Mouse (Mus musculus): ENCODE data around the gene Dand5.
A peak's percentile ranks its signal among the peaks of the same experiment; 100 is the strongest.

Dand5 gene

DNA sequence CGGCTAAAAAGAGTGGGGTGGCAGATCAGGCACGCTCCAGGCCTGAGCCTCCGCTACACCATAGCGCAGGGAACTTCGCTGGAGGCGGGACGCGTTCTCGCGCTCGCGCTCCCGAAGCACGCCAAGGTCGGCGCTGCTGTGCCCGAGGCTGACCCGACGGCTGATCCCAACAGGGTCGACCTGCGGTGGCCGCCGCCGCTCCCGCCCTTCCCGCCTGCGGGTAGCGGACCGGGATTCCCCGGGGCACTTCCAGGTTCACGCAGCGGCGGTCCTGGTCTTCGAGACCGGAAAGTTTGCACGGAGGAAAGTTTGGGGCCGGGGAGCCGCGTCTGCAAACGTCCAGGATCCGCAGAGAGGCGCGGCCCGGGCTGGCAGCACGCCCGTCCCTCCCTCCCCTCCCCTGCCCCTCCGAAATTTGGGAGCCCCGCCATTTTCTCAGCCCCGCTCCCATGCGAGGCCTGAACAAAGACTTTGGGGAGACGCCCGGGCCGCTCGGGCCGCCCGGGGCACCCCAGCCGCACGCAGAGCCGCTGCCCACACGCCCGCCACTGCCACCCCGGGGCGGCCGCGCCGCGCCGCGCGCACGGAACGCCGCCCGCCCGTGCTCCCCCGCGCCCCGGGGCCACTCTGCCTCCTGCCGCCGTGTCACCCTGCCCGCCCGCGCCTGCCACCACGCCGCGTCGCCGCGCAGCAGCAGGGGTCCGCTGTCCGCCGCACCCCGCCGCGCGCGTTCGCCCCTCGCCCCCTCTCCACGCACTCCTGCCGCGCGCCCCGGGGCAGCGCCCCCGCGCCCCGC lies 23.3 kb downstream of the Dand5 start:
- DNase-seq: peak; percentile 61

DNA sequence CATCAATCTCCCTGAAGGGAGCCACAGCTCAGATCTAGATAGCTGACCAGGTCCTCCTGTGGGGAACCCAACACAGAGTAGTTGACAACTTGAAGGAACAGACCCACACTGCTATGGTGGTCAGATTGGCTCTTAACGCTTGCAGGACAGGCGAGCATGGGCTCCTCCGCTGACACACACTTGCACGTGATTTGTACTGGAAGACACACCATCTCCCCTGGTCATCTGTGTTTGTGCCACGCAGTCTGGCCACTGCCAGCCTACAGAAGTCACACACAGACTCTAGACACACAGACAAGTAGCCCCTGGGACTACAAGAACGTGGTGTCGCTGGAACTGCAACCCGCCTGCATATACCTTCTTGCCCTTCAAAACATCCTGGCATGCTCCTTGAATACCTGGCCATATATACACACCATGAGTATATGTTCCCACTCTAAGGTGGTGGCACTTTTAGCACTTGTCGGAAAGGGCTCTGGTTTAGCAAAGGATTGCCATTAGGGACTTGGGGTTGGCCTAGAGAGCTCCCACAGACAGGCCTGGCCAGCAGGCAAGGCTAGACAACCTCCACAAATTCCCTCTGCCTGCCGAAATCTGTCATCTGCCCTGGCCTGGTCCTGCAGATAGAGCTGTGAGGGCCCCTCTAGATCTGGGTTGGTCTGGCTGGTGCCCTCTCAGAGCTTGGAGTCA lies 24.0 kb downstream of the Dand5 start:
- no peak for DNase-seq

DNA sequence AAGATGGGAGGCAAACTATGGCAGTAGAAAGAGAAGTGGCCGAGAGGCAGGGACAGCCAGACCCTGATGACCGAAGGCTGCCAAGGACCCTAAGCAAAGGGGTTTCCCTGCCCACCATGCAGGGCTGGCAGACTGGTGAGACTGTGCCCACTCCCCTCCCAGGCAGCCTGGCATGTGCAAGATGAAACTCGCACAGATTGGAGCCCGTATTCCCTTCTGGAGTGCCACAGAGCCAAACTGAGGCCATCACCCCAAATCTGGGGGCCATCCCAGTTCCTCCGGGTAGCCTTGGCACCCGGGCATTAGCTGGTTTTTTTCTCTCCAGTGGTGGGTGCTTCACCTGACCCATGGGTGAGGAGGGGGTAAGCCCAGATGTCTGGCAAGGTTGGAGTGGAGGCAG lies 24.7 kb downstream of the Dand5 start:
- DNase-seq: no peak

DNA sequence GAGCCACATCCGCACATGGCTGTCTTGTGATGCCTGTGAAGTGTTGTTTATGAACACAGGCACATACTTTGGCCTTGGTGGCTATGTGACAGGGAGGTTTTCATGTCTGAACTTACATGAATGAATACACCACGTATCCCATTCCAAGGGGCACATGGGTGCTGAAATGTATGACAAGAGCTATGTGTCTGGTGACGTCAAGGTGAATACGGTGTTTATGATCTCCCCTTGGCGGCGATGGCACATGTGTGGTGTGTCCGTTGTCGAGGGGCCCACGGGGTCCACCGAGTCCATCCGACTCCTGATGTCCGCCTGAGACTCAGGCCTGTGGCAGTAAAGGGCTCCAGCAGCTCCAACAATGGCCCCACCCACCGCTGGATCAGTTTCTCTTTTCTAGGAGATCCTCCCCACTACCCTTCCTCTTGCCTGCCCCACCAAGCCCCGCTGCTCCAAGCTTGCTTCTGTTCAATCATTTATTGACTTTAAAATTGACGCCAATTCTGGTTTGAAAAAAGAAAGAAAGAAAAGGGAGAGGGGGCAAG lies 25.3 kb downstream of the Dand5 start:
- no peak for DNase-seq

DNA sequence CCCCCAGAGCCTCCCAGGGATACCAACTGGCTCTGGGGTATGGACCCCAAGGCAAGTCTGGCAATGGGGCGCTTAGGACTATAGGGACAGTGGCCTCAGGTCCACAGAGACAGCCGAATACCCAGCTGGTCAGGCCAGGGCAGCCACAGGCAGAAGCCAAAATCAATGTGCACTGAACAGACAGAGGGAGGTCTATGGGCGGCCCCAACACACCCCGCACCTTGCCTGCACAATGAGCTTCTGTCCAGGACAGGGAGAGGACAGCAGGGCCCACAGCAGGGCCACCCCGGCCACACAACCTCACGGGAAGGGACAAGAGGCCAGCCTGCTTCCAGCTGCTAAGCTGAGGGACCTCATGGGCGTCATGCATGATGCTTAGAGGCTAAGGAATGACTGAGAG lies 28.1 kb downstream of the Dand5 start:
- DNase-seq: no peak

DNA sequence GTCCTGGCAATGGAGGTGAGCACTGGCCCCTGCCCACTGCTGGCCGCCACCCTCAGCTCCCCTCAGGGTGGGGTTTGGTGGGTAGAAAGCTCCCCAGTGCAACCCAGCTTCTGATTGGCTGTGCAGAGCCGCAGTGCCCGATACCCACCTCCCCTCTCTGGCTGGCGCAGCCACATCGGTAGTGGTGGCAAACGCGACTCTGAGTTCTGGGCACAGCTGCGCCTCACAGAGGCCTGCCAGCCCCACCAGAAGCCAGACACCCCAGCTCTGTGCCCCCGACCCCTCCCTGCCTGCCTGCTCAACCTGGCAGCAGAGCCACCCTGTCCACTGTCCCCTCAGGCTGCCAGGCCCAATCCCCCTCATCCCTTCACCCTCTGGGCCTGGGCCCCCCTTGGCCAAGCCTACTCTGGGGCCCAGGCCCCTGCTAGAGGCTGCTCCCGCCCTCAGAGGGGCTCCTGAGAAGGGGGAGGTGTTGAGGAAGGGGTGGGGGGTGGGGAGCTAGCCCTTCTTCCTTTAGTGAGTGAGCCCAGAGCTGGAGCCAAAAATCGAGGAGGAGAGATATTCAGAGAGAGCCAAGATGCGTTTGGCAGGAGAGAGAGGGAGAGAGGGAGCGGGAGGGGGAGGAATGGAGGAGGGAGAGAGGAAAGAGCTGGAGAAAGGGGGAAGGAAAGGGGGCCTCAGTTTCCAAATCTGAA lies 28.7 kb downstream of the Dand5 start:
- DNase-seq: no peak

DNA sequence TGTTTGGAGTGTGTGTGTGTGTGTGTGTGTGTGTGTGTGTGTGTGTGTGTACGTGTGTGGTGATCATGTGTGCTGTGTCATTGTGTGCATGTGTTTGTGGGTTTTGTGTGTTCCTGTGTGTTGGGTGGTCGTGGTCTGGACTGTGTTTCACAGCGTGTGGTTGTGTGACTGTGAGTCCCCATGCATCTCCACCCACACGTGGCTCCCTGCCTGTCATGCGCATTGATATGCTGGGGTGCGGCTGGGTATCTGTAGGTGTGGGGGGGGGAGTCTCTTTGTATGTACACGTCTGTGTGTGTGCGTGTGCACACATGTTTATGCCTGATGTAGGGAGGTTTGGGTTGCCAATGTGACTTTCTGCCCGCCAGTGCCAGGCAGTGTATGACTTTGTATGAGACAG lies 29.5 kb downstream of the Dand5 start:
- DNase-seq: no peak

DNA sequence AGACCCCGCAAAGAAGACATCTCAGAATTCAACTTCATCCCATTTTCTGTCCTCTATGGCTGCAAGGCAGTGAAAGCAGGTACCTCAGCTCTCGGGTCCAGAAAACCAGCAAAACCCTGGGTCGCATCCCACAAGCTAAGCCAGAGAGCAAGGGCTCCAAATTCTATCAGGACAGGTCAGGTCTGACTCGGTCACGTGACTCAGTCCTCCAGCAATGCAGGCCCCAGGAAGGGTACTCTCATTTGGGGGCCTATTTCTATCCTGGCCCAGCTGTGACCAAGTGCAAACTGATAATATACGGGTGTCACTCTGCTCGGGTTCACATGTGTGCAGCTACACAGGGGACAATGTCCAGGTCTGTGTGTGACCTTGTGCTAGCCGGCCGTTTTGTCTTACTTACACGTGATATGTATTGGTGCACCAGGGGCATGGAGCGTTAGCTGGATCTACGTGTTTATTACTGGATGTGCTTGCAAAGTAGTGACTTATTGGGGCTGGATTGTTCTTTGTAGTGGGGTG lies 30.1 kb downstream of the Dand5 start:
- no peak for DNase-seq

DNA sequence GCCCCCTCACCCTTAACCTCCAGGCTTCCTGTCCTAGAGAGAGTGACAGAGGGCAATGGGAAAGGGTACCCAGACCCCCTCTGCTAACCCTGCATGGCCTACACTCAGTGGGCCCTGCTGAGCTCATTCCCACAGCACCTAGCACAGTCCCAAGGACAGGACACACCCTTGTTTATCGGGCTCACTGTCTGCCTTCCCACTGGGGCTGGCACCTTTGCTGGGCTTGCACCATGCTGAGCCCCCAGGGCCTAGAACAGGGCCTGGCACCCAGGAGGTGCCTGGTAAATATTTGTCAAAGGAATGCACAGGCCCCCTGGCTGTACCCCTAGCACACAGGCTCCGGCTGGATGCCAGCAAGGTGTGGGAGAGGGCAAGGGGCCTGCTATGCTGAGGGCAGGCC lies 32.1 kb downstream of the Dand5 start:
- no peak for DNase-seq

DNA sequence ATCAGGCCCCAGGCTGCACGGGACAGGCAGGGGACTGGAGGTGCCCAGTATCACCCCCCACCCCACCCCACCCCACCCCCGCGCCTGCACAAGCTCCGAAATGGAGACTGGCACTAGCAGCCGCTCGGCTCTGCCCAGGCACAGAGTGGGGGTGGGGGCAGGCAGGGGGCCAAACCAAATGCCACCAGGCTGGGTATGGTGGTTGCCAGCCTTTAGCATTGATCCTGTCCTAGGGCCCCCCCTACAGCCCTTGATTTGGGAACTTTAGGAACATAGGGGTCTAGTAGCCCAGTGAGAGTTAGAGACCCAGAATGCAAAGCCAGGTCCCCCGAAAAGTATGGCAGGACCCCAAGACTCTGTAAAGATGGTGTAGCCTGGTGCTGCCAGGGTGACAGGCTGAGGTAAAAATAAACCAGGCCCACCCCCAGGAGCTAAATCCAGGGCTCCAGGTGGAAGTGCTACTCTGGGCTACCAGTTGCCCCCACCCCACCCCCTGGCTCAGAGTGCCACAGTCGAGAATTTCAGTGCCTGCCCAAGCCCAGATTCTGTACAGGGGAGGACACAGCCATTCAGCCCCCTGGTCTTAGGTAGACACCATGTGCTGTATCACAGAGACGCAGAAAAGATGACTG lies 32.7 kb downstream of the Dand5 start:
- no peak for DNase-seq

DNA sequence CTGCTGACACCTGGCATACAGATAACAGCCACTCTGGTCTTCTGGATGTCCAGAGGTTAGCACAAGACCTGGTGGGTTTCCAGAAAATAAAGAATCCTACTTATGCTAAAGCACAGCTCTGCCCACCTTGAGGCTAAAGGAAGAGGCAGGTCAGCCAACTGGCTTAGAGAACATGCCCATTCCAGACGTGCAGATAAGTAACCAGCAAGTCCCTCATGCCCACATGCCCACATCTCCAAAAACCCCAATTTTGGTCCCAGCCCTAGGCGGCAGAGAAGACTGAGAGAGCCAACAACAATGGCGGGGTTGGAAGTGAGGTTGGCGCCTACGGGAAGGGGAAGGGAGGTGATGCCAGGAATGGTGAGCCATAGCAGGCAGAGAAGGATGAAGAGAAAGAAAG lies 33.3 kb downstream of the Dand5 start:
- no peak for DNase-seq

DNA sequence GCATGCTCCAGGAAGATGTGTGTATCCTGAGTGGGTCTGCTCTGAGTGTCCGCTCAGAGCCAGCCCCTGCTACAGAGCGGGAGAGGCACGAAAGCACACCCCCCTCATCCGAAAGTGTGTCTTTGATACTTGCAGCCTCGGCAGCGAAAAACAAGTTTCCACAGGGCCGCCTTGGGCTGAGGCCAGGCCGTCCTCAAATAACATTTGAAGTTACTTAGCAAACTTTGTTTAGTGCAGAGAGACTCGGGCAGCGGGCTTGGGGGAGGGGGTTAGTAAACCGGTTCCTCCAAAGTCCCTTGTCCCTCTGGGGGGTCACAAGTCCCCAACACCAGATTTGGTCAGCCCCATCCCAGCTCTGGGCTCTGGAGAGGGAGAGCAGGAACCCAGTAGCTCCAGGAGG lies 33.7 kb downstream of the Dand5 start:
- DNase-seq: peak; percentile 88

DNA sequence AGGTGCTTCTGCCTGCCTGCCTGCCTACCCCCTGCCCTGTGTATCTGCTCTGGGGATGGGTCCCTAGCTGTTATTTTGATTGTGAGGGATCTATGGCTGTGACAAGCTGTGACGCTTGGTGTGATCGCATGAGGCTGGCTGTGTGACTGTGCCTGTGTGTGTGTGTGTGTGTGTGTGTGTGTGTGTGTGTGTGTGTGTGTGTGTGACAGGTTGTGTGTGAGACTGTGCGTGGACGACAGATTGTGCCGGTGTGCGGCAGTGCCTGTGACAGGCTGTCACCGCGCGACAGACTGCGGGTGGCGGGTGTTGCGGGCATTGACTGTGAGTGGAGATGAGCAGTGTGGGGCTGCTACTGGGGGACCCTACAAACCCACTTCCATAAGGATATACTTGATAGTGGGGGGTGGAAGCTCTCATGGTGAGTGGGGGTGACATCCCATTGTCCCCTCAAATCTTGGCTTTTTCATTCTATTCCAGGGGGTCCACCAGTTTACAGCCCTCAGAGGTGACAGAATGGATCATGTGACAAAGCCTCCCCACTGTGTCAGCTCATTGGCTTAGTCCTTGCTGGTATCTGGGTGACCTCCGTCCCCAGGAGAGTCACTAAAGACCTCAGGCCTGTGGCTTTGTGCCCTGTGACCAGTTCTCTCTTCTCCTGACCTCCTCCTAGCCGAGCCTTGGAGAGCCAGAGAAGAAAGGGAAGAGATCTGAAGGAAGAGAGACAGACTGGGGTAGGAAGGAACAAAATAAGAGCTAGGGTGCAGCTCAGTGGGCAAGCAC lies 34.9 kb downstream of the Dand5 start:
- DNase-seq: no peak

DNA sequence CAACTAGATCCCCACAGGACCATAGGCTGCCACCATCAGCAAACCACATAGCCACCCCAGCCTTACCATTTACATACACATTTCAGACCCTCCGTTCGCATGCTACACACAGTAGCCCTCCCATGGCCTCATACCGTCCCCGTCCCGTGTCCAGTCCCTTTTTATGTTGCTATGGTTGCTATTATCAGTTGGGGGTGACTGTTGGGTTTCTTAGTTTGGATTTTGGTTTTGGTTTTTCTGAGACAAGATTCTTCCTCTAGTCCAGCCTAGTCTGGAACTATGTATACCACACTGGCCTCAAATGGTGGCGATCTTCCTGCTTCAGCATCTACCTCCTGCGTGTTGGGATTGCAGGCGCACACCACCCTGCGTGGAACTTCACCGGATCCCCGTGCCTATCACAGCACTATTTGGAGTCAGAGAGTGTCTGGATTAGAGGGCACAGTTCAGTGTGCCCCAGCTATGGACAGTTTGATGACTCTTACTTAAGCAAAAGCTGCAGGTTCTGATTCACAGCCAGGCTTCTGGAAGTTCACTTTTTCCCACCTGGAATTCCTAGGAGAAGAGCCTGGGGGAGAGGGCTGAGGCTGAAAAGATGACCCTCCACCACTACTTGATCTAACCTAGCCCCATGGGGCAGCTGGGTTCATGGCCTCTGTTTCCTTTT lies 35.7 kb downstream of the Dand5 start:
- DNase-seq: no peak

DNA sequence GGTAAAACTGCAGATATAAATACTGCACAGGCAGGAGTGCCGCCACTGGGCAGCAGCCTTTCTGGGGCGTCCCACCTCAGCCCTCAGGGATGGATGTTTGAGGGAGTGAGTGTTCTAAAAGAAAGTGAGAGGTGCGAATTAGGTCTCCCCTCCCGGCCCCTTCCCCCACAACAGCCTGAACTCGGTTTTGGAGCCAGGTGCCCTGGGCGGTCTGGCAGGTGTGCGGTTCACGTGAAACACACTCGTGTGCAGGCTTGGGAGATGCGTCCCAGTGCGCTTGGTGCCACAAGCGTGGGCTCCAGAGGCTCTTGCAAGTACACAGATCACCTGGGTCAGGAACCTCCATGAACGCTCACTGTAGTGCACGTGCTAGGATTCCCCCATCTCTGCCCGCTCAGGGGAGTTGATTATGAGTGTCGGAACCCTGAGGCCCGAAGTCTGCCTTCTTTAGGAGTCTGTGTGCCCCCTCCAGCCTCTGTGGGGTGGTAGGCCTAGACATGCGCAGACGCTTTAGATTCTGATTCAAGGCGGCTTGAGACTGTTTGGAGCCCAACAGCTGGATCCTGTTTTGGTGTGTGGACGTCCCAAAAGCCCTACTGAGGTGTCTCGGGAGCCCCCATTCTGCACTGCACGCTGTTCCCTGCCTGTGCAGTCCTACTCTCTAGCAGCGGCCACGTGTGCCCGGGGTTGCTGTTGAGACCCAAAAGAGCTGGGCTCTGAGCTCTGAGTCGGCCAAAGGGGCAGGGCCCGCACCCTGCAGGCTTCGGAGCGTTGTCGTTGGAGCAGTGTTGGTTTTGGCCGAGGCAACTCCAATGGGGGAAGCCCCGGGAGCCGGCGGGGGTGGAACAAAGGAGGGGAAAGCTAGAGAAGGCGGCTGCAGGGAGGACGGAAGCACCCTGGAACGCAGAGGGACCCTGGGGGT lies 36.6 kb downstream of the Dand5 start:
- DNase-seq: peak; percentile 78

DNA sequence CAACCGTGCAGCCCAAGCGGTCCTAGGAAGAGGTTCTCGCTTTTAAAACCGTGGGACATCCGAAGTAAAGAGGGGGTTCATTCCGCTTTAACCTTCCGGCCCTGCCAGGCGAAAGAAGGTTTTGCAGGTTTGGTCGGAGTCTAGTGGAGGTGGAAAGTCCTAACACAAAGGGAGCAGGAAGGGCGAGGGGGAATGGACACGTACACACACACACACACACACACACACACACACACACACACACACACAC lies 37.2 kb downstream of the Dand5 start:
- no peak for DNase-seq

DNA sequence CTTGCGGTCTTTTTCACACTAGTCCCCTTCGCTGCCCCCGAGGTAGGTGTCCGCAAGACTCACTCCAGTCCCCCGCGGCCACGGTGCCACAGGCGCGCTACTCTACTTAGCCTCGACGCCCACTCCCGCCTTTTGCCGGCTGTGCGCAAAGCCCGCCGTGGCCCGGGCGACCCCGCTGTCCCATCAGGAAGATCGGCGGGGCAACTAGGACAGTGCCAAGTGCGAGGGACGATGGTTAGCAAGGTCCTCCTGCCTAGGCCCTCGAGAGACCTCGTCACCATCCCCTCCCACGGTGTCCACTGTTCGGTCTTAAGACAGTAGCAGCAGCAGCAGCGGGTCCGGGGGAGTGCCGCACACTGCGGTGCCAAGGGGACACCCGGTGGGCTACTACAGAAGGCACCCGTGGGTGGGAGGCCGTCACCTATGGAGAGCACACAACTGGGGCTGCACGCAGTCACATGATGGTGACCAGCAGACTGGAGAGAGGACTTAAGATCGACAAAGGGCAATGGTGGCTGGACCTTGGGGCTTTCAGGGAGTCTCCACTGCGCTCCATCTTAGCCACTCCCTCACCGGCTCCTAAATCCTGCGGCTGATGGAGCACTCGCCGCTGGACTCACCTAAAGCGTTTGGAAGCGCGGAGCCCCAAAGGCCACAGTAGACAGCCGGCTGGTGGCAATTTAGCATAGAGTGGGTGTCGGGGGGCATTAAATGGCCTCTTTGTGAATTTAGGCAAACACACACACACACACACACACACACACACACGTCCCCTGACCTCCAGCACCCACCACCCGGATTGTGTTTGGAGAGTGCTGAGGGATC lies 37.7 kb downstream of the Dand5 start:
- DNase-seq: no peak

DNA sequence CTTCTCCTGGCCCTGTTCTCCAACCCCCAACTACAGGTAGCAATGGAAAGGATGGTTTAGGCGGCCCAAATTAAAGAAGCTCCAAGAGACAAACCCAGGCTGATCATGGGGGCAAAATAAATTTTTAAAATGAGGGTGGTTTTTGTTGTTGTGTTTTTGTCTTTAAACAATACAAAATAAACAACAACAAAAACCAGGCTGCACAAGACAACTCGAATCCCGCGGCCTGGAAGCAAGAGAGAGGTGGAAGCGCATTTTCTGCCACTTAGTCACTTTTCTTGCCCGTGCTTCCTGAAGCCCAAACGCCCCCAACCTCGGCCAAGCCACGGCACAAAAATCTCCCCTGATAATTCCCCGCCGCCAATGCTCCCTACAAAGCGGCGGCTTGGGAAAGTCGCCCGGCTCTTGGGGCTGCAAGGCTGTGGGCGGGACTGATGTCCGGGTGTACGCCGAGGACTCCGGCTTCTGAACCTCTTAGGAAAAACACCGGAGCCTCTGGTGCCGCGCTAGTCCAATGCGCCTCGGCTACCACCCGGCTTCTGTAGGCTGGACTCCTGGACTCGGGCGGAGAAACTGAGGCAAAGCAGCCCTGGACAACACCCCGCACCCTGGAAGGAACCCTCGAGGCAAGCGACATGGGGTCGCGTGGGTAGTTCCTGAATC lies 38.6 kb downstream of the Dand5 start:
- peak; percentile 58 for DNase-seq

DNA sequence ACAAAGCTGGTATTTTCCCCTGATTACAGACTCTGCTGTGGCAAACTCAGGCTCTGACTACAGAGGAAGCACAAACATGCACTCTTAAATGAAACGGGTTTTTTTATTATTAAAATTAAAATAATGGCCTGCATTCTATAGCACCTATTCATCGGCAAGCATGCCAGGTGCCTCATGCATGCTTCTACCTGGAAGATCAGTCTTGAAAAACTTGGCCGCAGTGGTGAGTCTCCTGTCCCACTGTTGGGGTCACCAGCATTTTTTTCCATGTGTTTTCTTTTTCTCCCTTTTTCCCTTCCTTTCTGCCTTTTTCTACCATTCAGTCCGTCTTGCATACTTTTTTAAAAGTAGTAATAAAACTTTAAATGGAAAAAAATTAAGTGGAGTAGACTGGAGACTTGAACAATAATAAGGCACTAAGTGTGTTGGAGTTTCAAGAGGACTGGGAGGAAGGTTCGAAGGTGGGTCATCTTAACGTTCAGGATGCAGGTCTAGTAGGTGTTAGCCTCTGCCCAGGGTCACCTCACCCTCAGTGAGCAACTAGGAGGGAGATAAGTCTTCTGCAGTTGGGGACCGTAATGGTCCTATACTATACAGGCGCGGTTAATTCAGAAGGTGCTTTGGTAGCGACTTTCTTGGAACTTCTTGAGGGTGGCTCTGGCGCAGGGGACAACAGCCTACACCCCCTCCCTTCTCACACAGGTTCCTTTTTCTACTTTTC lies 39.3 kb downstream of the Dand5 start:
- DNase-seq: no peak

All from lung, postnatal 36 days (tissue).